Mouse (Mus musculus) urinary bladder, adult 2 months (tissue): ENCODE data around the gene Snx29. TPM values are rescaled to one million over a fixed set of nuclear protein-coding genes. Genes with fewer than 3 reads are reported as not detected.
"Not testable (repeated sequence)": the region's sequence is repeated elsewhere in the genome, so short reads cannot be mapped to it uniquely, and the experiment has no call there.

Experiments
- DNase-seq: peaks from one replicate; pipeline ENCODE4 v3.0.0; 2022; ENCODE audit warnings: low spot score
- polyA plus RNA-seq: library from polyadenylated mRNA; depleted of rRNA; stranded (reverse); fragments of >200 nt; gene quantifications from 2 replicates; pipeline ENCODE4 v1.2.3, GENCODE M21; 2012

Gene Snx29
- polyA plus RNA-seq, 1 experiment = 8.1 TPM

- DNase-seq = no peak
Observed at GRCm38 (mm10) chr16:11495923-11496616, 173.4 kb downstream of the Snx29 start.

- no peak for DNase-seq
Observed at GRCm38 (mm10) chr16:11496721-11497120, 174.0 kb downstream of the Snx29 start.

GRCm38 (mm10) chr16:11500061-11500460, 177.4 kb downstream of the Snx29 start:
- no peak for DNase-seq

- no peak for DNase-seq
Observed at GRCm38 (mm10) chr16:11501138-11501537, 178.4 kb downstream of the Snx29 start.

- no peak for DNase-seq
Observed at GRCm38 (mm10) chr16:11501611-11502010, 178.9 kb downstream of the Snx29 start.

GRCm38 (mm10) chr16:11504666-11505491, 182.2 kb downstream of the Snx29 start:
- DNase-seq = no peak

GRCm38 (mm10) chr16:11505492-11506176, 182.9 kb downstream of the Snx29 start:
- DNase-seq = no peak

- no peak for DNase-seq
Observed at GRCm38 (mm10) chr16:11507188-11507731, 184.6 kb downstream of the Snx29 start.

GRCm38 (mm10) chr16:11508341-11508740, 185.6 kb downstream of the Snx29 start:
- DNase-seq = no peak

GRCm38 (mm10) chr16:11510416-11510815, 187.7 kb downstream of the Snx29 start:
- no peak for DNase-seq

- no peak for DNase-seq
Observed at GRCm38 (mm10) chr16:11510854-11511253, 188.1 kb downstream of the Snx29 start.

- DNase-seq = not testable (repeated sequence)
Observed at GRCm38 (mm10) chr16:11511696-11512095, 189.0 kb downstream of the Snx29 start.

GRCm38 (mm10) chr16:11516681-11517080, 194.0 kb downstream of the Snx29 start:
- no peak for DNase-seq

GRCm38 (mm10) chr16:11517385-11517784, 194.7 kb downstream of the Snx29 start:
- DNase-seq = no peak

- DNase-seq = no peak
Observed at GRCm38 (mm10) chr16:11518803-11519498, 196.2 kb downstream of the Snx29 start.

GRCm38 (mm10) chr16:11526104-11526786, 203.5 kb downstream of the Snx29 start:
- no peak for DNase-seq

- no peak for DNase-seq
Observed at GRCm38 (mm10) chr16:11526996-11527395, 204.3 kb downstream of the Snx29 start.

- no peak for DNase-seq
Observed at GRCm38 (mm10) chr16:11530466-11531194, 207.9 kb downstream of the Snx29 start.

- no peak for DNase-seq
Observed at GRCm38 (mm10) chr16:11531441-11531840, 208.7 kb downstream of the Snx29 start.

GRCm38 (mm10) chr16:11532592-11532991, 209.9 kb downstream of the Snx29 start:
- no peak for DNase-seq
